Mouse (Mus musculus) G1E (cell line): ENCODE measurements around the gene Kcnma1. TPM values are rescaled to one million over a fixed set of nuclear protein-coding genes. Genes with fewer than 3 reads are reported as not detected.

Experiments used
- ATAC-seq: 2 replicates; pipeline ENCODE4 v1.8.0; 2016; ENCODE audit warnings: mild to moderate bottlenecking; ENCODE audit not compliant: insufficient number of reproducible peaks, poor library complexity, low FRiP score, severe bottlenecking; ENCODE audit errors: extremely low read depth
- DNase-seq: peaks from one replicate; pipeline ENCODE4 v3.0.0; 2012; ENCODE audit warnings: low spot score
- H3K27me3 ChIP-seq: 2 replicates; pipeline ENCODE4 v1.6.1; 2012; ENCODE audit warnings: mild to moderate bottlenecking, low read length, inconsistent platforms; ENCODE audit not compliant: insufficient read depth
- H3K36me3 ChIP-seq: replicated peaks from 2 replicates; pipeline ENCODE3; 2012; ENCODE audit warnings: mild to moderate bottlenecking, inconsistent platforms
- H3K4me1 ChIP-seq: 2 replicates; pipeline ENCODE4 v1.6.1; 2012; ENCODE audit warnings: low read depth, low read length, inconsistent platforms, mixed read lengths; ENCODE audit not compliant: insufficient read depth
- H3K4me3 ChIP-seq: 2 replicates; pipeline ENCODE4 v1.5.1; 2012; ENCODE audit warnings: low read depth, mild to moderate bottlenecking, inconsistent platforms, low read length, moderate library complexity, mixed read lengths
- H3K9me3 ChIP-seq: replicated peaks from 2 replicates; pipeline ENCODE4 v1.6.1; 2012; ENCODE audit warnings: inconsistent platforms
- CTCF ChIP-seq: IDR thresholded peaks from 2 replicates; pipeline ENCODE4 v1.5.1; 2012; ENCODE audit warnings: low read depth, low read length, inconsistent platforms, mixed read lengths
- GATA1 ChIP-seq: IDR thresholded peaks from 2 replicates; pipeline ENCODE4 v1.6.1; 2012; ENCODE audit warnings: borderline replicate concordance, low read length, inconsistent platforms, mixed read lengths
- GATA2 ChIP-seq: IDR thresholded peaks from 2 replicates; pipeline ENCODE4 v1.6.1; 2012; ENCODE audit warnings: low read depth, low read length, inconsistent platforms, borderline replicate concordance
- POLR2AphosphoS5 ChIP-seq: IDR thresholded peaks from 2 replicates; pipeline ENCODE4 v1.6.1; 2012; ENCODE audit warnings: low read depth, low read length, inconsistent platforms; ENCODE audit not compliant: insufficient replicate concordance
- TAL1 ChIP-seq: conservative IDR thresholded peaks from 2 replicates; pipeline ENCODE4 v1.6.1; 2012; ENCODE audit warnings: low read depth, low read length, inconsistent platforms, mixed read lengths
- polyA plus RNA-seq: library from polyadenylated mRNA; stranded (reverse); fragments of >175 nt; gene quantifications from 2 replicates; pipeline ENCODE4 v1.2.3, GENCODE M21; 2012
- total RNA-seq, 2 experiments: library from RNA; stranded (forward) in 1 of 2; stranded (reverse) in 1 of 2; fragments of 200-1000 nt in 1 of 2; fragments of >200 nt in 1 of 2; fragmentation: Nextera tagmentation in 1 of 2; gene quantifications; 2 replicates each; pipeline ENCODE4 v1.2.3; 2014 to 2017

The Kcnma1 gene
- total and polyA plus RNA-seq, 3 experiments = 0.27 TPM; not detected in 2

GRCm38 (mm10) chr14:24035486-24036207 is 21.4 kb upstream of the Kcnma1 start:
- no peak for ATAC-seq
- no peaks in the 10 kb centered on the region for H3K36me3 ChIP-seq
- no peak for DNase-seq
- no peaks in the 10 kb centered on the region for H3K9me3 ChIP-seq
- H3K27me3 ChIP-seq = peaks cover 8% of the 10 kb centered on the region; the same call in 1 of the 2 replicates
- no peaks in the 10 kb centered on the region for H3K4me1 ChIP-seq
- no peak overlapping the region for H3K4me3 ChIP-seq
- no peak for TF ChIP-seq POLR2AphosphoS5
- TF ChIP-seq GATA2 = no peak
- TF ChIP-seq GATA1 = no peak
- TF ChIP-seq CTCF = no peak
- TF ChIP-seq TAL1 = no peak

GRCm38 (mm10) chr14:24032876-24033389 is 18.6 kb upstream of the Kcnma1 start:
- H3K36me3 ChIP-seq = no peaks in the 10 kb centered on the region
- TF ChIP-seq GATA1 (no peak), POLR2AphosphoS5 (no peak), CTCF (no peak), GATA2 (no peak), TAL1 (no peak)
- no peaks in the 10 kb centered on the region for H3K9me3 ChIP-seq
- ATAC-seq = no peak
- H3K4me3 ChIP-seq = no peak overlapping the region
- no peaks in the 10 kb centered on the region for H3K4me1 ChIP-seq
- DNase-seq = no peak
- peaks cover 6% of the 10 kb centered on the region; the same call in 1 of the 2 replicates for H3K27me3 ChIP-seq

DNA sequence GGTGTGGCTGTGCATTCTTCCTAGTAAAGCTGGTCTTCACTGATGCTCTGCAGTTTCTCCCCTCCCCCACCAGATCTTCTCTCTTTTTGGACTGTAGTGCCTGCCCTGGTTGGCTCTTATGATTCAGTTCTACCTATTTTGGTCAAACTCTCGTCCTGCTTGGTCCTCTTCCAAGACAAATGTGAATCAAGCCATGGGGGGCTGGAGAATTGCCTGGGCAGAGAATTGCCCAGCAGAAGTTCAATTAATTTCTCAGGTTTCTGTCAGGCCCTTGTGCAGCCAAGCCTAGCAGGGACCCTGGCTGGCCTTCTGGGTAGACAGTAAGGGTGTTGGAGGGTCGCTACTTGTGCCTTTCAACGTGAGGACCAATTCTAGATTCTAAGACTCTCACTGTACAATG is 17.9 kb upstream of the Kcnma1 start:
- Histone ChIP-seq H3K4me1 (no peaks in the 10 kb centered on the region), H3K4me3 (no peak overlapping the region), H3K36me3 (no peaks in the 10 kb centered on the region), H3K27me3 (peaks cover 5% of the 10 kb centered on the region; the same call in 1 of the 2 replicates), H3K9me3 (no peaks in the 10 kb centered on the region)
- no peak for TF ChIP-seq POLR2AphosphoS5
- no peak for TF ChIP-seq GATA2
- TF ChIP-seq TAL1 = no peak
- ATAC-seq (no peak), DNase-seq (no peak)

DNA sequence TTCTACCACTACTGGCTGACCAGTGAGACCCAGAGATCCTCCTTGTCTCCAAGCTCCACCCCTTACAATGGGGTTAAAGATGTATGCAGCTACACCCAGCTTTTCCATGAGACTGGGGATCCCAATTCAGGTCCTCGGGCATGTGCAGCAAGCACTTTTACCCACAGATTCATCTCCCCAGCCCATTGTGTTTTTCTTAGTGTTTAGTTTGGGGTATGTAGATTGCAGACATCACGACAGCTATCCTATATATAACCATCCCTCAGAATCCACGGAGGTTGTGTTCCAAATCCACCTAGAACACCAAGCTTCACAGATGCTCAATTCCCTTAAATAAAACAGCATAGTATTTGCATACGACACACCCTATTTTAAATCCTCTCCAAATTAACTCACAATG is 6.4 kb upstream of the Kcnma1 start:
- H3K9me3 ChIP-seq = no peaks in the 10 kb centered on the region
- TF ChIP-seq POLR2AphosphoS5 (no peak), CTCF (no peak)

GRCm38 (mm10) chr14:24009978-24010377 is 4.3 kb downstream of the Kcnma1 start:
- no peak for DNase-seq
- TF ChIP-seq GATA1 (no peak), TAL1 (no peak), CTCF (no peak), GATA2 (no peak), POLR2AphosphoS5 (no peak)
- no peaks in the 10 kb centered on the region for H3K4me1 ChIP-seq

More for the DNA sequence above, 6.4 kb upstream of the Kcnma1 start:
- Histone ChIP-seq H3K4me1 (no peaks in the 10 kb centered on the region), H3K4me3 (no peak overlapping the region), H3K36me3 (no peaks in the 10 kb centered on the region), H3K27me3 (no peaks in the 10 kb centered on the region)
- ATAC-seq (no peak), DNase-seq (no peak)

DNA sequence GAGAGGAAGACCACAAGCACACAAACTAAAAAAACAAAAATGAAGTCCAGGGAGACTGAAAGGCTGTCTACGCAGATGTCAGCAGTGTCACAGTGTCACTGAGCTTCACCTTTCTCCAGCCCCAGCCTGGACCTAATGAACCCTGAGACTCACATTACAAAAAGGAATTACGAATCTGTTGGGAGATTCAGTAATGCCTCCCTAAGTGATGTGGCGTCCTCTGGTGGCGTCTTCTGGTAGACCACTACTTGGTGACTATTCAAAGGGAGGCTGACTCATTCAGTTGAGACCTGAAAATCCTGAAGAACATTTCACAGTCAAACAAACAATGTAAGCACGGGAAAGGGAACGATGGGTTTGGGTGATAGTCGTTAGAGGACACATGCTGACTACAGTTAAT is 6.0 kb downstream of the Kcnma1 start:
- Histone ChIP-seq H3K27me3 (no peaks in the 10 kb centered on the region), H3K36me3 (no peaks in the 10 kb centered on the region), H3K4me3 (no peak overlapping the region), H3K4me1 (no peaks in the 10 kb centered on the region), H3K9me3 (peaks cover 17% of the 10 kb centered on the region)
- DNase-seq (no peak), ATAC-seq (no peak)
- TF ChIP-seq TAL1 = no peak
- no peak for TF ChIP-seq POLR2AphosphoS5
- 0 out of 2 replicates have a peak, but pooled peaks have one; percentile 11 for TF ChIP-seq CTCF
- TF ChIP-seq GATA1 = no peak

More at GRCm38 (mm10) chr14:24009978-24010377, 4.3 kb downstream of the Kcnma1 start:
- peaks cover 2% of the 10 kb centered on the region; the same call in 1 of the 2 replicates for H3K27me3 ChIP-seq
- H3K36me3 ChIP-seq = no peaks in the 10 kb centered on the region
- ATAC-seq = no peak
- H3K4me3 ChIP-seq = no peak overlapping the region
- H3K9me3 ChIP-seq = peaks cover under 1% of the 10 kb centered on the region

DNA sequence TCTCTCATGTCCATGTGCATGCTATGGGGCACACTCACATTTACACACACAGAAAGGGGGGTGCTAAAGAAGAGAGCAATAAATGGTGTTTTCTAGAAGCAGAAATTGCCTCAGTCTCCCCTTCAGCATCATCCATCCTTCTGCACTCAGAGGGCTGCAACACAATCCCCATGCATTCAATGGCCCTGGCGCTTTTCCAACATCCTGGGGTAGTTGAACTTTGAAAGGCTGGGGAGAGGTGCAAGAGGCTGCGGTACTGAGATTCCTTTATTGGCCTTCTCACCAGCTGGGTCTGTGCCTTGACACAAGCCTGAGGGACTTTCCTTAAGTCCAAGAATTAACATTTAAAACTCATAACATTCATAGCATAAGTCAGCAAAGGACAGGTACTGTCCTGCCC is 8.0 kb downstream of the Kcnma1 start:
- Histone ChIP-seq H3K36me3 (no peaks in the 10 kb centered on the region), H3K4me1 (no peaks in the 10 kb centered on the region), H3K9me3 (peaks cover 18% of the 10 kb centered on the region), H3K4me3 (no peak overlapping the region), H3K27me3 (no peaks in the 10 kb centered on the region)
- ATAC-seq = no peak
- DNase-seq = no peak
- TF ChIP-seq CTCF (no peak), TAL1 (no peak), POLR2AphosphoS5 (no peak), GATA2 (no peak)
